Mouse (Mus musculus) gastrocnemius, postnatal 14 days (tissue): ENCODE data around the gene Rnd1. TPM values are rescaled to one million over a fixed set of nuclear protein-coding genes. Genes with fewer than 3 reads are reported as not detected.
A peak's percentile ranks its signal among the peaks of the same experiment; 100 is the strongest.

Source experiments
- DNase-seq: peaks from one replicate; pipeline ENCODE4 v3.0.0; 2021; ENCODE audit warnings: mixed read lengths
- intact Hi-C: fragments of 180-260 bp; cut with DNase I; formaldehyde crosslinking; loops from one replicate; pipeline ENCODE4 v1.15.1; 2025; ENCODE audit warnings: low total_unique reads
- total RNA-seq, 2 experiments: library from RNA; stranded (reverse); gene quantifications; 2 replicates each; pipeline ENCODE4 v1.2.3; 2021

Gene Rnd1
- total RNA-seq, 2 experiments from 2014 or later = 0.40 to 1.2 TPM

GRCm38 (mm10) chr15:98622721-98623120 lies 54.5 kb downstream of the Rnd1 start:
- DNase-seq = no peak
- intact Hi-C loops = no loop called here

- intact Hi-C loops = no loop called here
- no peak for DNase-seq
These were observed 55.1 kb downstream of the Rnd1 start for GRCm38 (mm10) chr15:98622199-98622598.

- peak; percentile 65 for DNase-seq
- intact Hi-C loops = loop anchor here (2.0 kb wide), 2 partner anchors 36 to 106 kb away; no protein-coding TSS in a partner anchor
These were observed 60.1 kb downstream of the Rnd1 start for GRCm38 (mm10) chr15:98617176-98617537.

GRCm38 (mm10) chr15:98616362-98617175 lies 60.7 kb downstream of the Rnd1 start:
- intact Hi-C loops = loop anchor here (2.0 kb wide), 2 partner anchors 36 to 106 kb away; no protein-coding TSS in a partner anchor
- no peak for DNase-seq

GRCm38 (mm10) chr15:98615751-98616150 lies 61.5 kb downstream of the Rnd1 start:
- intact Hi-C loops = loop anchor here (2.0 kb wide), 2 partner anchors 35 to 105 kb away; no protein-coding TSS in a partner anchor
- no peak for DNase-seq

GRCm38 (mm10) chr15:98614971-98615370 lies 62.3 kb downstream of the Rnd1 start:
- DNase-seq = no peak
- intact Hi-C loops = loop anchor here (5.0 kb wide), 1 partner anchor 1357 kb away; the partner anchor contains the start of gene Larp4

- intact Hi-C loops = loop anchor here (5.0 kb wide), 1 partner anchor 1358 kb away; the partner anchor contains the start of gene Larp4
- DNase-seq = no peak
These were observed 62.7 kb downstream of the Rnd1 start for GRCm38 (mm10) chr15:98614551-98614950.

Other genes with a start within 250 kb of the Rnd1 start
- not detected for gene Olfr282, start 246.2 kb downstream of the Rnd1 start, total RNA-seq
- gene Olfr281, start 224.9 kb downstream of the Rnd1 start, total RNA-seq = not detected
- not detected for gene OR5BS1P, start 207.6 kb downstream of the Rnd1 start, total RNA-seq
- not detected for gene Lalba, start 194.7 kb downstream of the Rnd1 start, total RNA-seq
- not detected for gene Olfr279, start 185.1 kb downstream of the Rnd1 start, total RNA-seq
- 10 to 100 TPM; 52.5 to 56.9 TPM for gene Kansl2, start 143.2 kb downstream of the Rnd1 start, total RNA-seq
- gene Ccnt1, start 106.5 kb downstream of the Rnd1 start, total RNA-seq = 10 to 100 TPM; 20.4 to 20.6 TPM
- gene 4930415O20Rik, start 106.5 kb downstream of the Rnd1 start, total RNA-seq = under 1 TPM in 1 of 2 experiments, not detected in 1; 0.44 TPM
- gene Adcy6, start 67.4 kb downstream of the Rnd1 start, total RNA-seq = 10 to 100 TPM; 33.1 to 36.4 TPM
- 1 to 10 TPM; 6.6 to 9.5 TPM for gene Cacnb3, start 46.6 kb downstream of the Rnd1 start, total RNA-seq
- 10 to 100 TPM; 45.1 to 48.1 TPM for gene Ddx23, start 14.6 kb downstream of the Rnd1 start, total RNA-seq
- gene Ccdc65, start 30.7 kb upstream of the Rnd1 start, total RNA-seq = not detected
- gene Fkbp11, start 50.7 kb upstream of the Rnd1 start, total RNA-seq = 1 to 10 TPM; 3.9 to 4.4 TPM
- gene Arf3, start 85.8 kb upstream of the Rnd1 start, total RNA-seq = 10 to 100 TPM; 14.6 to 15.8 TPM
- 1 to 10 TPM in 1 of 2 experiments, under 1 TPM in 1; 0.78 to 1.5 TPM for gene Wnt10b, start 100.7 kb upstream of the Rnd1 start, total RNA-seq
- under 1 TPM in 1 of 2 experiments, not detected in 1; 0.10 TPM for gene Wnt1, start 112.4 kb upstream of the Rnd1 start, total RNA-seq
- 1 to 10 TPM; 1.6 to 2.7 TPM for gene Ddn, start 132.0 kb upstream of the Rnd1 start, total RNA-seq
- 10 to 100 TPM; 36.6 to 42.0 TPM for gene Prkag1, start 154.1 kb upstream of the Rnd1 start, total RNA-seq
- gene Kmt2d, start 193.7 kb upstream of the Rnd1 start, total RNA-seq = 10 to 100 TPM; 40.2 to 40.8 TPM
- gene Rhebl1, start 217.1 kb upstream of the Rnd1 start, total RNA-seq = 1 to 10 TPM; 1.1 to 2.0 TPM
- 1 to 10 TPM in 1 of 2 experiments, under 1 TPM in 1; 0.97 to 4.1 TPM for gene Dhh, start 221.1 kb upstream of the Rnd1 start, total RNA-seq
- gene Lmbr1l, start 240.8 kb upstream of the Rnd1 start, total RNA-seq = 10 to 100 TPM in 1 of 2 experiments, 1 to 10 TPM in 1; 4.4 to 11.3 TPM